Mouse (Mus musculus): ENCODE results near the gene Otud7b. TPM values are rescaled to one million over a fixed set of nuclear protein-coding genes. Genes with fewer than 3 reads are reported as not detected.

Gene Otud7b
- polyA plus RNA-seq, 1 experiment from 2014 or later, result 9.7 TPM

DNA sequence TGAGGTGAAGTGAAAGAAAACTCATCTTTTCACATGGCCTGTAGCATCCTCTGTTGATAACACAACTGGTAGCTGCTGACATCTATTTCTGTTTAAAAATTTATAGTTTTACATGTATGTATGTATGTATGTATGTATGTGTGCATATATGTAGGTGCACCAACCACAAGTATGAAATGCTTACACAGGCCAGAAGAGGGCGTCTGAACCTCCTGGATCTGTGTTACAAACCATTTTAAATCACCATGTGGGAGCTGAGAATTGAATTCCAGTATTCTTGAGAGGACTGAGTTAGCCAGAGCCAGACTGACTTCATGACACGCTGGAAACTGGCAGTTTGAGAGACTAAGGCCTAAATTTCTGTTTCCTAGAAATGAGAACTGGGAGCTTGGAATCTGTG, 13.2 kb upstream of the Otud7b start:
- no peaks in the 10 kb centered on the region for H3K9me3 ChIP-seq (ENCODE audit: control insufficient read depth, low read length)
- H3K4me2 ChIP-seq (ENCODE audit: low read depth, severe bottlenecking), result no peak overlapping the region
- DNase-seq (ENCODE audit: low spot score) (no peak), ATAC-seq (ENCODE audit: insufficient number of reproducible peaks, low FRiP score, low TSS enrichment, low read depth) (no peak)
- H3K36me3 ChIP-seq (ENCODE audit: control insufficient read depth, insufficient read depth, low read length), result no peaks in the 10 kb centered on the region
- 73% methylated on average over 2 of the region's 2 CpGs for WGBS
- no peaks in the 10 kb centered on the region for H3K27me3 ChIP-seq (ENCODE audit: control insufficient read depth, insufficient read depth, low read length)
- no peak overlapping the region for H3K9ac ChIP-seq (ENCODE audit: low read length)
- no peak overlapping the region for H3K27ac ChIP-seq (replicated peaks; ENCODE audit: low read depth, low read length)
- no peak overlapping the region for H3K4me3 ChIP-seq (ENCODE audit: low read depth, low read length)
- H3K4me1 ChIP-seq (ENCODE audit: control insufficient read depth, insufficient read depth, low read length), result no peaks in the 10 kb centered on the region

DNA sequence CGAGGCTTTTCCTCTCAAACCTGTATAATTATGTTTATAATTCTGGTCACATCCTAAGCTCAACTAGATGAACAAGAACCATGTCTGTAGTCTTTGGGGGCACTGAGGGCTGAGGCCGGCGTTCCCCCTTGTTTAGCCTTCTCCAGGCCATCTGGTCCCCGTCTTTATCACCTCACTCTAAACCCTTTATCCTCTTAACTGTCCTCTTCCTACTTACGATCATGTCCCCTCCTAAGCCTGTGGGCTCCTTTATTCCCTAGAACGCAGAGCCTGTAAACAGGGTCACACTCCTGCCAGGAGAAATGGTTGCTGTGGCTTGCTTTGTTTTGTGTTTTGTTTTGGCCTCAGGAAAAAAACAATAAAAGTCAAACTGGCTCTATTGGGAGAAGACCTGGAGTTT, 12.4 kb upstream of the Otud7b start:
- Histone ChIP-seq H3K27ac (replicated peaks; ENCODE audit: low read depth, low read length) (no peak overlapping the region), H3K4me1 (ENCODE audit: control insufficient read depth, insufficient read depth, low read length) (no peaks in the 10 kb centered on the region), H3K27me3 (ENCODE audit: control insufficient read depth, insufficient read depth, low read length) (no peaks in the 10 kb centered on the region), H3K36me3 (ENCODE audit: control insufficient read depth, insufficient read depth, low read length) (no peaks in the 10 kb centered on the region), H3K4me2 (ENCODE audit: low read depth, severe bottlenecking) (no peak overlapping the region), H3K4me3 (ENCODE audit: low read depth, low read length) (no peak overlapping the region), H3K9ac (ENCODE audit: low read length) (no peak overlapping the region), H3K9me3 (ENCODE audit: control insufficient read depth, low read length) (no peaks in the 10 kb centered on the region)
- no peak for DNase-seq (ENCODE audit: low spot score)
- no peak for ATAC-seq (ENCODE audit: insufficient number of reproducible peaks, low FRiP score, low TSS enrichment, low read depth)
- 50% methylated on average over 6 of the region's 6 CpGs for WGBS

DNA sequence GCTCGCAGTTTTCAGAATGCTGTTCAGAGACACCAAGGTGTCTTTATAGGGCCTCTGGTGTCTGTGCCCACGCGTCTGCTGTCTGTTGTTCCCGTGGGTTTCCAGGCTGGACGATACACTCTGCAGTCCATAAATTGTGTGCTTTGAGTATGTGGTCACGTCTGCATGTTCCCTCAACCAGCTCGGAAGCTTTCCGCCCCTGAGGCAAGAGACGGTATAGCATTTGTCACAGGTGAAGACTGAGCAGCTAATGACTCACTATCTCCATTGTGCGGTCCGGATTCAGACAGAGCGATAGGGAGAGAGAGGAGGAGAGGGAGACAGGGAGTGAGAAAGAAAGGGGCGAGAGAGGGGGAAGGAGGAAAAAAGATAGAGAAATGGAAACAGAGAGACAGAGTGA, 10.8 kb upstream of the Otud7b start:
- Histone ChIP-seq H3K36me3 (ENCODE audit: control insufficient read depth, insufficient read depth, low read length) (no peaks in the 10 kb centered on the region), H3K27me3 (ENCODE audit: control insufficient read depth, insufficient read depth, low read length) (no peaks in the 10 kb centered on the region), H3K9me3 (ENCODE audit: control insufficient read depth, low read length) (no peaks in the 10 kb centered on the region), H3K4me2 (ENCODE audit: low read depth, severe bottlenecking) (no peak overlapping the region), H3K4me1 (ENCODE audit: control insufficient read depth, insufficient read depth, low read length) (no peaks in the 10 kb centered on the region), H3K9ac (ENCODE audit: low read length) (no peak overlapping the region), H3K4me3 (ENCODE audit: low read depth, low read length) (no peak overlapping the region), H3K27ac (replicated peaks; ENCODE audit: low read depth, low read length) (no peak overlapping the region)
- no peak for ATAC-seq (ENCODE audit: insufficient number of reproducible peaks, low FRiP score, low TSS enrichment, low read depth)
- no peak for DNase-seq (ENCODE audit: low spot score)
- WGBS, result 72% methylated on average over 13 of the region's 13 CpGs

DNA sequence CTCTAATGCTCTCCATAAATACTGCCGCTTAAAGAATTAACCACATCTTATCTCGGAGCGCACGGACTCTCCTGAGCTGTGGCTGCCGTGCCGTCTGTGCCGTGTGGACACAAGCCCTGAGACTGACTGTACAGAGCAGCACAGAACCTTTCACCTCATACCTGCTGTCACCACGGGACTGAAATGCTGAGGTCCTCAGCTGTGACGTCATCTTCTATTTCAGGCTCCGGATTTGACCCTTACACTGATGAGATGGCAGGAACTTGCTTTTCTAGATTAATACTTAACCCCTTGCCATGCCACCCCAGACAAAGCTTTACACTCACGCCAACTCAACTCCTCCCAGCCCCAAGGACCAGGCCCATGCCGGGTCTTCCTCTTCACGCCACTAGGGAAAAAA, 10.1 kb upstream of the Otud7b start:
- Histone ChIP-seq H3K27ac (replicated peaks; ENCODE audit: low read depth, low read length) (no peak overlapping the region), H3K36me3 (ENCODE audit: control insufficient read depth, insufficient read depth, low read length) (no peaks in the 10 kb centered on the region), H3K9me3 (ENCODE audit: control insufficient read depth, low read length) (no peaks in the 10 kb centered on the region), H3K4me1 (ENCODE audit: control insufficient read depth, insufficient read depth, low read length) (no peaks in the 10 kb centered on the region), H3K27me3 (ENCODE audit: control insufficient read depth, insufficient read depth, low read length) (no peaks in the 10 kb centered on the region), H3K4me2 (ENCODE audit: low read depth, severe bottlenecking) (no peak overlapping the region), H3K4me3 (ENCODE audit: low read depth, low read length) (no peak overlapping the region), H3K9ac (ENCODE audit: low read length) (no peak overlapping the region)
- 86% methylated on average over 13 of the region's 13 CpGs for WGBS
- no peak for ATAC-seq (ENCODE audit: insufficient number of reproducible peaks, low FRiP score, low TSS enrichment, low read depth)
- DNase-seq (ENCODE audit: low spot score), result no peak

DNA sequence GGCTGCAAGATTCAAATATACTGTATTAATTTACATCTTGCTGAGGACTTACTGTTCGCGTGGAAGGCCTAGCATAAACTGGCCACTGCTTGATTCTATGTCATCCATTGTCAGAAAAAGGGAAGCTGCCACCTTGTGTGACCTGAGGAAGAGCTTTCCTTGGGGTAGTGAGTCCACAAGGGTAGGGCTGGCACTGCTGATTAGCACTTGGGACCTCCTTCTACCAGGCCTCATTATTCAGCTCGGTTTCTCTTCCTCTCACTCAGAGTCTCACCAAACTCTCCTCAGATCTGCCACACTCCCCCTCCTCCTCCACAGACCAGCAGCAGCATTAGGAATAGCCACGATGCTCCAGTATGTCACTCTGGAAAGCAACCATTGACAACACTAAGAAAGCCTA, 6.2 kb upstream of the Otud7b start:
- 60% methylated on average over 4 of the region's 4 CpGs for WGBS
- no peaks in the 10 kb centered on the region for H3K27me3 ChIP-seq (ENCODE audit: control insufficient read depth, insufficient read depth, low read length)
- no peaks in the 10 kb centered on the region for H3K9me3 ChIP-seq (ENCODE audit: control insufficient read depth, low read length)
- no peak overlapping the region for H3K4me2 ChIP-seq (ENCODE audit: low read depth, severe bottlenecking)
- DNase-seq (ENCODE audit: low spot score) (no peak), ATAC-seq (ENCODE audit: insufficient number of reproducible peaks, low FRiP score, low TSS enrichment, low read depth) (no peak)
- H3K9ac ChIP-seq (ENCODE audit: low read length), result no peak overlapping the region
- peaks cover 2% of the 10 kb centered on the region; the same call in 1 of the 2 replicates for H3K4me1 ChIP-seq (ENCODE audit: control insufficient read depth, insufficient read depth, low read length)
- H3K27ac ChIP-seq (replicated peaks; ENCODE audit: low read depth, low read length), result no peak overlapping the region
- H3K36me3 ChIP-seq (ENCODE audit: control insufficient read depth, insufficient read depth, low read length), result no peaks in the 10 kb centered on the region
- no peak overlapping the region for H3K4me3 ChIP-seq (ENCODE audit: low read depth, low read length)

DNA sequence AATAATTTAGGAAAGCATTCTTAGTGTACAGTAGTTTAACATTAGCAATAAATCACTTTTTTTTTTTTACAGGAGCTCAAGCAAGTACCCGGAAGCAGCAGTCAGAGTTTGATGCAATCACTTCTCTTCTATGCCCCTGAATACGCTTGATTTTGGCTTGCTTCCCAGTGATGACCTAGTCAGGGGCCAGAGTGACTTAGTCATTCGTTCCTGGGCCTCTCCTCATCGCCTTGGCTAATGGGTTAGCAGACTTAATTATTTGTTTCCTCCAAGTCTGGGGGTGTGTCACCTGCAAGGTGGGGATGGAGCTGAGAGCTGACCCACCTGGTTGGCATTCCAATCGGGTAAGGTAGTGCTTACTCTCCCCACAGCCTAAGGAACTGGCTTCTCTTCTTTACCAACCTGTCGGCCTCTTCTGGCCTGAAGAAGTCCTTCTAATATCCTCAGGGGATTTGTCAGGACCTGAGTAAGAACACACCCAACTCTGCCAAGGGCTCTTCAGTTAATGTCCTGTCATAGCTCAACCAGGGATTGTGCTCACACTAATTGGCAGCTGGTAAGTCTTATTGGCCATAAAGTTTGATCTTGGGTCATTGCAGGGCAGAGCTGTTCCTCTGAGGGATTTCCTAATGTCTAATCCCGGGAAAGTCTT, 5.6 kb upstream of the Otud7b start:
- no peak for ATAC-seq (ENCODE audit: insufficient number of reproducible peaks, low FRiP score, low TSS enrichment, low read depth)
- H3K9me3 ChIP-seq (ENCODE audit: control insufficient read depth, low read length), result no peaks in the 10 kb centered on the region
- no peaks in the 10 kb centered on the region for H3K36me3 ChIP-seq (ENCODE audit: control insufficient read depth, insufficient read depth, low read length)
- H3K27ac ChIP-seq (replicated peaks; ENCODE audit: low read depth, low read length), result no peak overlapping the region
- no peak overlapping the region for H3K9ac ChIP-seq (ENCODE audit: low read length)
- no peak overlapping the region for H3K4me3 ChIP-seq (ENCODE audit: low read depth, low read length)
- no peak for DNase-seq (ENCODE audit: low spot score)
- no peaks in the 10 kb centered on the region for H3K27me3 ChIP-seq (ENCODE audit: control insufficient read depth, insufficient read depth, low read length)
- no peak overlapping the region for H3K4me2 ChIP-seq (ENCODE audit: low read depth, severe bottlenecking)
- peaks cover 2% of the 10 kb centered on the region; the same call in 1 of the 2 replicates for H3K4me1 ChIP-seq (ENCODE audit: control insufficient read depth, insufficient read depth, low read length)
- WGBS, result 57% methylated on average over 7 of the region's 7 CpGs

DNA sequence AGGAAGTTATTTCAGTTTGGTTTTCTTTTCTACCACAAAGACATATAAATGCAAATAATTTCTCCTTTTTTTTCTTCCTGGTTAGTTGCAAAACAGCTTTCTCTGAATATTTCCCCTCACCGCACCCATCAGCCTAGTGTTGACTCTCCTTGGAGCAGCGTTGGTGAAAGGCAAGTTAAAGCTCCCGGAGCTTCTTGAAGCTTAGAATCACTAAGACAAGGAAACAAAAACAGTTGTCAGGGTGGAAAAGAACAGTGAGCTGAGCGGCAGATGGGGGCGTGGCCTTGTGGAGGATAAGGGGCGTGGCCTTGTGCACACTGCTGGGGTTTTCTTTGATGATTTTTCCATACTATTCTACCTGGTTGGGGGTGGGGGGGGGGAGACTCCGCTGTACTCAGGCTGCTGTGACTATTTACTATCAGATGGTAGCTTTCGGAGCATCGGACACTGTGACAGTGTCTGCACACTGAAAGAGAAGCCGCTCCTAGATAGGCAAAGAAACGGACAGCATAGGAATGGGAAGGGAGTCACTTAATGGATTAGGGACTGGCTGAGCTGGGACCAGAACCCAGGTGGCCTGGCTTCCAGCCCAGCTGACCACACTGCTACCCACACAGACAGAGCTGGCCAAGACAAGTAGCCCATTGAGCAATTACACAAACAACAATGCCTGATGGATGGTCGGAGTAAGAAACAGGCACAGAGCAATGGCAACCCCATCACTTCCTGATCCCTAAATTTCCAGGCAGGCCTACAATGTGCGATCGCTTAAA, 2.0 kb upstream of the Otud7b start:
- WGBS, result 28% methylated on average over 14 of the region's 14 CpGs
- no peak overlapping the region for H3K4me3 ChIP-seq (ENCODE audit: low read depth, low read length)
- H3K9ac ChIP-seq (ENCODE audit: low read length), result no peak overlapping the region
- DNase-seq (ENCODE audit: low spot score) (peak; percentile 64), ATAC-seq (ENCODE audit: insufficient number of reproducible peaks, low FRiP score, low TSS enrichment, low read depth) (no peak)
- H3K27ac ChIP-seq (replicated peaks; ENCODE audit: low read depth, low read length), result no peak overlapping the region
- H3K4me1 ChIP-seq (ENCODE audit: control insufficient read depth, insufficient read depth, low read length), result peaks cover 2% of the 10 kb centered on the region; the same call in 1 of the 2 replicates
- no peaks in the 10 kb centered on the region for H3K27me3 ChIP-seq (ENCODE audit: control insufficient read depth, insufficient read depth, low read length)
- H3K36me3 ChIP-seq (ENCODE audit: control insufficient read depth, insufficient read depth, low read length), result no peaks in the 10 kb centered on the region
- no peaks in the 10 kb centered on the region for H3K9me3 ChIP-seq (ENCODE audit: control insufficient read depth, low read length)
- H3K4me2 ChIP-seq (ENCODE audit: low read depth, severe bottlenecking), result peak overlapping the region; percentile 10; the same call in 1 of the 2 replicates

DNA sequence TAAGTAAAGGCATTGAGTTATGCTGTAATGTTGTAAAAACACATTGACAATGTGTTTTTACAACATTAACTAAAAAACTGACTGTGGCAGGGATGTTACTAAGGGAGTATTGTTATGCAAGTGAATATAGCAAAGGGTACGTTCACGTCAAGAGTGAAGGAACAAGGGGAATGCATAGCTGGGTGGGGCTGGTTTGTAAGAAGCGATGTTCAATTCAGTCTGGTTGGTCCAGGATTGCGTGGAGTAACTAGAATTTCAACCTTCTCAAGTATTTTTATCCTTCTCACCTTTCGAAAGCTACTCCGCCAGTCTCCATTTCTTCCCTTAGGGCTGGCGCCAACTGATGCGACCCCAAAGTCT, 446 bp upstream of the Otud7b start:
- ATAC-seq (ENCODE audit: insufficient number of reproducible peaks, low FRiP score, low TSS enrichment, low read depth) (no peak; the same call in 1 of the 2 replicates), DNase-seq (ENCODE audit: low spot score) (no peak)
- Histone ChIP-seq H3K27ac (replicated peaks; ENCODE audit: low read depth, low read length) (peak overlapping the region; percentile 85; the same call in 1 of the 2 replicates), H3K36me3 (ENCODE audit: control insufficient read depth, insufficient read depth, low read length) (no peaks in the 10 kb centered on the region), H3K4me1 (ENCODE audit: control insufficient read depth, insufficient read depth, low read length) (peaks cover 2% of the 10 kb centered on the region; the same call in 1 of the 2 replicates), H3K4me2 (ENCODE audit: low read depth, severe bottlenecking) (peak overlapping the region; percentile 77), H3K27me3 (ENCODE audit: control insufficient read depth, insufficient read depth, low read length) (no peaks in the 10 kb centered on the region), H3K9me3 (ENCODE audit: control insufficient read depth, low read length) (no peaks in the 10 kb centered on the region), H3K4me3 (ENCODE audit: low read depth, low read length) (peak overlapping the region; percentile 80), H3K9ac (ENCODE audit: low read length) (peak overlapping the region; percentile 87)
- WGBS, result 4% methylated on average over 8 of the region's 8 CpGs
